Mouse (Mus musculus) heart, embryonic 12.5 days (tissue): ENCODE data around the gene Padi2. TPM values are rescaled to one million over a fixed set of nuclear protein-coding genes. Genes with fewer than 3 reads are reported as not detected.

Experiments
- ATAC-seq: fragments of 200-750 bp; cut with Nextera tagmentation; 2 replicates; pipeline ENCODE4 v1.8.0; 2017; ENCODE audit warnings: moderate TSS enrichment, moderate library complexity; ENCODE audit not compliant: insufficient number of reproducible peaks, low FRiP score
- H3K27ac ChIP-seq: fragments of 300-500 bp; sonication (generic); 2 replicates; pipeline ENCODE4 v1.5.1; 2016; ENCODE audit warnings: mild to moderate bottlenecking, moderate library complexity; ENCODE audit not compliant: poor library complexity, severe bottlenecking
- H3K27me3 ChIP-seq: fragments of 300-500 bp; sonication (generic); replicated peaks from 2 replicates; pipeline ENCODE4 v1.6.1; 2016; ENCODE audit warnings: mild to moderate bottlenecking, moderate library complexity
- H3K36me3 ChIP-seq: fragments of 300-500 bp; sonication (generic); 2 replicates; pipeline ENCODE4 v1.6.1; 2016; ENCODE audit warnings: mild to moderate bottlenecking, moderate library complexity
- H3K4me1 ChIP-seq: fragments of 300-500 bp; sonication (generic); replicated peaks from 2 replicates; pipeline ENCODE4 v1.6.1; 2016; ENCODE audit warnings: mild to moderate bottlenecking
- H3K4me2 ChIP-seq: fragments of 300-500 bp; sonication (generic); 2 replicates; pipeline ENCODE4 v1.6.1; 2016; ENCODE audit warnings: mild to moderate bottlenecking, moderate library complexity
- H3K4me3 ChIP-seq: fragments of 300-500 bp; sonication (generic); 2 replicates; pipeline ENCODE4 v1.5.1; 2016; ENCODE audit warnings: mild to moderate bottlenecking
- H3K9ac ChIP-seq: fragments of 300-500 bp; sonication (generic); 2 replicates; pipeline ENCODE4 v1.6.1; 2016; ENCODE audit warnings: mild to moderate bottlenecking, moderate library complexity
- H3K9me3 ChIP-seq: fragments of 300-500 bp; sonication (generic); replicated peaks from 2 replicates; pipeline ENCODE4 v1.6.1; 2016; ENCODE audit warnings: mild to moderate bottlenecking, moderate library complexity
- WGBS: fragments of 180-500 bp; shearing (Covaris S2); methylation state at CpG from one replicate; pipeline ENCODE4 v1.1.7; 2016; 5-methylcytosine and 5-hydroxymethylcytosine counted together
- polyA plus RNA-seq: library from polyadenylated mRNA; unstranded; fragments of >200 nt; fragmentation: Nextera tagmentation; extraction: Ambion mirVana; gene quantifications from 2 replicates; pipeline ENCODE4 v1.2.1, GENCODE M21; 2016

Gene Padi2
- polyA plus RNA-seq, 1 experiment from 2014 or later = 3.3 TPM

DNA sequence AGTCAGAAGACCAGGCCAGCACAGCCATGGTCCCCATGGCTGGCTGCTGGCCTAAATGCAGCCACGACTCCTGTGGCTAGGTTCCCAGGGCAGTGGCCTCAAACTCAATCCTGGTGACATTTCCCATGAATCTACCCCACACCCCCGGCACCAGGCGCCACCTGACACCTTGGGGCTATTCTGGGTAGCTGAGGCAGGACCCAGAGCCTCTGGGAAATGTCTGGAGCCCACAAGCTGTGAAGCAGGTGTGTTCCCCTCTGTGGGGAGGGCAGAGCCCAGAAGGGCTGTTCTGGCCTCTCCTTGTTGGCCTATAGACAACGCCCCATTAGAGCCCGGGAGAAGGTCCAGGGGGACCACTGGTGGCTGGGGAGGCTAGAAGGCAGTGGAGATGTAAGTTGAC is 16.4 kb downstream of the Padi2 start:
- 0 out of 2 replicates have a peak, but pooled peaks cover 8% of the 10 kb centered on the region for H3K27me3 ChIP-seq
- no peaks in the 10 kb centered on the region for H3K36me3 ChIP-seq
- ATAC-seq = no peak
- H3K9me3 ChIP-seq = no peaks in the 10 kb centered on the region
- 65% methylated on average over 5 of the region's 5 CpGs for whole genome bisulfite sequencing
- no peak overlapping the region for H3K4me3 ChIP-seq
- no peak overlapping the region for H3K4me2 ChIP-seq
- H3K4me1 ChIP-seq = peaks cover 44% of the 10 kb centered on the region
- no peak overlapping the region for H3K9ac ChIP-seq
- no peak overlapping the region for H3K27ac ChIP-seq

DNA sequence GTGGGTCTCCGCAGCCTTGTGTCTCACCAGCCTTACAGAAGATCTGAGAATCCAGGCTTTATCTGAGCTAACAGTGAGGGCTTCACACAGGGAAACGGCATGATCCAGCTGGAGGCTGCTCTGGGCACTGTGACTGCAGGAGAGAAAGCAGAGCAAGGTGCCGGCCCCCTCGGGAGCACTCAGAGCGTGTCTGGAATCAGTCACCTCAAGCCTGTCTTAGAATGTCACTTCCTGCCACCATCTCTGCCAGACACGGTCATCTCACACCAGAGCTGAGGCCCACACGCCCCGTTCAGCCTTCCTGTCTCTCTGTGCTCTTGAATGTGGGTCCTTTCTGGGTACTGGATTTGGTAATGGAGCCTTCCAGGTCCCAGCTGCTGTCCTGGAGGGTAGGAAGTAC is 19.5 kb downstream of the Padi2 start:
- H3K9ac ChIP-seq = no peak overlapping the region; the same call in 1 of the 2 replicates
- peak overlapping the region; percentile 87 for H3K27ac ChIP-seq
- WGBS = 13% methylated on average over 8 of the region's 8 CpGs
- 0 out of 2 replicates have a peak, but pooled peaks cover 2% of the 10 kb centered on the region for H3K27me3 ChIP-seq
- H3K36me3 ChIP-seq = no peaks in the 10 kb centered on the region
- no peaks in the 10 kb centered on the region for H3K9me3 ChIP-seq
- peaks cover 71% of the 10 kb centered on the region for H3K4me1 ChIP-seq
- H3K4me3 ChIP-seq = no peak overlapping the region
- H3K4me2 ChIP-seq = peak overlapping the region; percentile 38
- ATAC-seq = peak; percentile 57

DNA sequence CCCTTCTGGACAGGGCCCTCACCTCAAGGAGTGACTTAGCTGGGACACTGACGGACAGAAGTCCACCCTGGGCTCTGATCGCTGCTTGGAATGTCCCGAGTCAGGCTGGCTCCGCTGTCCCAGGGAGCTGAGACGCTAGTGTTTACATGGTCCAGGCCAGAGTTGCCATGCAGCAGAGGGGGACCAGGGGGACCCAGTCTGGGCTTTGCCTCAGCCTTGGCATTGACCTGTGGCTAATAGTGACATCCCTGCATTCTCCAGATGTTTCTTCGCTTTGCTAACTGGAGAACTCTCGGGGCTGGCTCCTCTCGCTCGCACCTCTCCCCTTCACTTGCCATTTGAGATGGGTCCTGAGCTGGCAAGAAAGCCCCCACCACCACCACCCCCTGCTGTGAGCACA is 22.2 kb downstream of the Padi2 start:
- ATAC-seq = no peak
- no peaks in the 10 kb centered on the region for H3K36me3 ChIP-seq
- H3K27ac ChIP-seq = no peak overlapping the region
- H3K4me1 ChIP-seq = peaks cover 71% of the 10 kb centered on the region
- no peak overlapping the region for H3K4me2 ChIP-seq
- H3K9ac ChIP-seq = no peak overlapping the region
- H3K4me3 ChIP-seq = no peak overlapping the region
- 60% methylated on average over 9 of the region's 9 CpGs for WGBS
- H3K27me3 ChIP-seq = no peaks in the 10 kb centered on the region
- no peaks in the 10 kb centered on the region for H3K9me3 ChIP-seq

DNA sequence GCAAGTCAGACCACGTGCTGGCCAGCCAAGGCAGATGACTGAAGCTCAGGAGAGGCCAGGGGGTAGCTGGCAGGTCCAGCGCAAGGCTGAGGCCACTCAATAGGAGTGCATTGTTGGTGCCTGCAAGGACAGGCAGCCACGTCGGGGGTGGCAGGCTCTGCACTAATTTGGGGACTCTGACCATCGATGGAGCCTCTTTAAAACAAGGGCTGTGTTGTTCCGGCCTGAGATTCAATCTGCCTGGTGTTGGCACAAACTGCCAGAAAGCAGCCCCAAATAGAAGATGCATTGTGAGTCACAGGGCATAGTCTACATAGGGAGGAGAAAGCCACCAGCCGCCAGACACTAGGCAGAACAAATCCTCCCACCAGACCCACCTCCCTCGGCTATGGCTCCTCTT is 23.6 kb downstream of the Padi2 start:
- no peak overlapping the region for H3K4me2 ChIP-seq
- WGBS = 52% methylated on average over 8 of the region's 8 CpGs
- H3K27me3 ChIP-seq = no peaks in the 10 kb centered on the region
- 0 out of 2 replicates have a peak overlapping the region, but pooled peaks have one; percentile 3 for H3K27ac ChIP-seq
- H3K4me1 ChIP-seq = peaks cover 62% of the 10 kb centered on the region
- H3K36me3 ChIP-seq = no peaks in the 10 kb centered on the region
- no peak overlapping the region for H3K4me3 ChIP-seq
- H3K9me3 ChIP-seq = no peaks in the 10 kb centered on the region
- ATAC-seq = no peak
- no peak overlapping the region for H3K9ac ChIP-seq

DNA sequence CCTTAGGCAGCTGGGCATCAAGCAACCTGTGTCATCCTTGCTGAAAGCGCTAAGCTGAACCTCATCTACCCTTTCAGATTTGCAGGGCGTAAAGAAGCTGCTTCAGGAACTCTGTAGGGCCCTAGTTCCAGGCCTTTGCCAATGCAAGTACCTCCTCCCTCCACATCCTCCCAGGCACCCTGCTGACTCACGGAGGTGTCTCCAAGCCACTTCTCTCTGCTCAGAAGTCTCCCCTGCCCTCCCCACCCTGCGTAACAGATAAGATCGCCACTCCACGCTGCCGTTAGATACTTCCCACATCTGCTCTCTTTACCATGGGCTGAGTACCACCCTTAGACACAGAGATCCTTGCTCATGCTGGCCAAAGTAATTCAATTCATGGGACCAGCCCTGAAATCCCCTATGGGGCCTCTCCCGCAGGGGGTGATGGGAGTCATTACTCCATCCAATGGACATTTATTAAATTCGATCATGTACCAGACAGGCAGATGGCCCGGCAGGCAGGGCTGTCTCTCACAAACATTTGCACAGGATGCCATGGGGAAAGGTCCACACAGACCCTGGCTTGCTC is 24.8 kb downstream of the Padi2 start:
- Histone ChIP-seq H3K9me3 (no peaks in the 10 kb centered on the region), H3K36me3 (no peaks in the 10 kb centered on the region), H3K4me2 (no peak overlapping the region), H3K27ac (no peak overlapping the region), H3K27me3 (no peaks in the 10 kb centered on the region), H3K4me3 (no peak overlapping the region), H3K9ac (no peak overlapping the region), H3K4me1 (peaks cover 49% of the 10 kb centered on the region)
- ATAC-seq = no peak
- WGBS = 45% methylated on average over 10 of the region's 10 CpGs

DNA sequence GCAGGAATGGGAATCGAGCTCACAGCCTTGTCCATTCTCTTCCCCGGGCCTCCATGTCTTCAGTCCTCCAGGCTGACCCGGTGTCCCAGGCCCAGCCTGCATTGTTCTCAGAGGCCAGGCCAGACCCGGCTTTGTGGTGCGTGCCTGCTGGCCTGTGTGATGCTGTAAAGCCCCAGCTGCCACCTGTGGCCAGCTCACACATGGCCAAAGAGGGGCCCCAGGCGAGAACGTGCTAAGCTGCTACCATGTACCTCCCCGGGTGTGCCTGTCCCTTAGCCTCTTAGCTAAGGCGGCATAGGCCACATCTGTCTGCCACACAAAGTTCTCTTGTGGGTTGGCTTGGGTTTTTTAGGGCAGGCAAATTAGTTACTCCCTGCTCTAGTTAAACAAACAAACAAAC is 29.5 kb downstream of the Padi2 start:
- no peak overlapping the region for H3K27ac ChIP-seq
- no peak for ATAC-seq

DNA sequence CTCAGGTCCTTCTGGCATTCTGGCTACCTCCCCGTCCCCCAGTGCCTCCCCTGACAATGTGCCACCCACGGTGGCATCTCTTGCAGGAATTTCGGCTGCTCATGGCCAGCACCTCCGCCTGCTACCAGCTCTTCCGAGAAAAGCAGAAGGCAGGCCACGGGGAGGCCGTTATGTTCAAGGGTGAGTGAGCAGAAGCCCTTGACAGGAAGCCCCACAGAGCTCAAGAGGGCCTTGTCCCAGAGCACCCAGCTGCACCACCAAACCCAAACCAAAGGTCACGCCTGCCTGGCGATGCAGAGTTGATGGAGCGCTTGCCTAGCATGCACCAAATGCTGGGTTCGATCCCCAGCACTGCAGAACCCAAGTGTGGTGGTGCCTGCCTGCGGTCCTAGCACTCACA is 38.2 kb downstream of the Padi2 start:
- no peak for ATAC-seq

More for the DNA sequence above, 29.5 kb downstream of the Padi2 start:
- peaks cover 11% of the 10 kb centered on the region for H3K9me3 ChIP-seq
- no peak overlapping the region for H3K4me3 ChIP-seq
- 78% methylated on average over 9 of the region's 9 CpGs for WGBS
- no peaks in the 10 kb centered on the region for H3K27me3 ChIP-seq
- H3K36me3 ChIP-seq = peaks cover 5% of the 10 kb centered on the region
- H3K4me2 ChIP-seq = no peak overlapping the region
- H3K4me1 ChIP-seq = peaks cover 7% of the 10 kb centered on the region
- H3K9ac ChIP-seq = no peak overlapping the region

DNA sequence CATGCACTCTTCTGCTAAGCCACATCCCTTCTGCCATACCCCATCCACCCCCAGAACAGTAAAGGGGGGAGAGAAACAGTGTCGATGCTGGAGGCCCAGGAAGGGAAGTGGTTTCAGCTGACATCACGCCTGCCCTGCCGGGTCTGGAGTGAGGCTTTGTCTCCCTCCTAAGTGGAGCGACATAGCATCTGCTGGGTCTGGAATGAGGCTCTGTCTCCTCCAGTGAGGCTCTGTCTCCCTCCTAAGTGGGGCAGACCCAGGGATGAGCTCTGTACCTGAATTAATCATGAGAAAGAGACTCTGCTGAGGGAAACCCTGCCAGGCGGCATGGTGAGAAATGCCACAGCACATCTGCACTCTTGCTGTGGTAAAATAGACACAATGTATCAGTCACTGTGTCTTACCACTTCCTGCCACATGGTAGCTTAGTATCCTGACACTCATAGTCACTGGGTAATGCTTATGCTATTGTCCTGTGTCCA is 38.9 kb downstream of the Padi2 start:
- peaks cover 6% of the 10 kb centered on the region; the same call in 1 of the 2 replicates for H3K4me1 ChIP-seq
- H3K27me3 ChIP-seq = no peaks in the 10 kb centered on the region
- no peak overlapping the region for H3K4me2 ChIP-seq
- 64% methylated on average over 5 of the region's 5 CpGs for WGBS
- ATAC-seq = no peak
- no peak overlapping the region for H3K9ac ChIP-seq
- no peaks in the 10 kb centered on the region for H3K36me3 ChIP-seq
- H3K4me3 ChIP-seq = no peak overlapping the region
- H3K9me3 ChIP-seq = peaks cover 9% of the 10 kb centered on the region
- no peak overlapping the region for H3K27ac ChIP-seq

More for the DNA sequence above, 38.2 kb downstream of the Padi2 start:
- WGBS = 86% methylated on average over 12 of the region's 12 CpGs
- H3K9ac ChIP-seq = no peak overlapping the region
- H3K27ac ChIP-seq = no peak overlapping the region
- no peak overlapping the region for H3K4me2 ChIP-seq
- no peaks in the 10 kb centered on the region for H3K27me3 ChIP-seq
- no peaks in the 10 kb centered on the region for H3K36me3 ChIP-seq
- peaks cover 6% of the 10 kb centered on the region; the same call in 1 of the 2 replicates for H3K4me1 ChIP-seq
- no peak overlapping the region for H3K4me3 ChIP-seq
- H3K9me3 ChIP-seq = peaks cover 9% of the 10 kb centered on the region

DNA sequence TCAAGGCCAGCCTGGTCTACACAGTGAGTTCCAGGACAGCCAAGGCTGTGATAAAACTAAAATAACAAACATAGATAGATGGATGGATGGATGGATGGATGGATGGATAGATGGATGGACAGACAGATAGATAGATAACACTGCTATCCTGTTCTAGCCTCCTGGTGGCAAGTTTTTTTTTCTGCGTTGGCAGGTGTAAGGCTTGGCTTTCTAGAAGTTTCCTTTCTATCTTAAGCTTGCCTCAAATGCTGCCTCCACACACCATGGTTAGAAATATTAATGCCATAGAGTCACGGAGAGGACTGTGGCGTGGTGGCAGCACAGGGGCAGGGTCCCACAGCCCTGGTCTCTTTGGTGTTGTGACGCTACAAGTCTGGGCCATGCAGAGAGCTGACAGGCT is 39.4 kb downstream of the Padi2 start:
- no peak for ATAC-seq
- 88% methylated on average over 4 of the region's 4 CpGs for WGBS
- no peak overlapping the region for H3K27ac ChIP-seq

DNA sequence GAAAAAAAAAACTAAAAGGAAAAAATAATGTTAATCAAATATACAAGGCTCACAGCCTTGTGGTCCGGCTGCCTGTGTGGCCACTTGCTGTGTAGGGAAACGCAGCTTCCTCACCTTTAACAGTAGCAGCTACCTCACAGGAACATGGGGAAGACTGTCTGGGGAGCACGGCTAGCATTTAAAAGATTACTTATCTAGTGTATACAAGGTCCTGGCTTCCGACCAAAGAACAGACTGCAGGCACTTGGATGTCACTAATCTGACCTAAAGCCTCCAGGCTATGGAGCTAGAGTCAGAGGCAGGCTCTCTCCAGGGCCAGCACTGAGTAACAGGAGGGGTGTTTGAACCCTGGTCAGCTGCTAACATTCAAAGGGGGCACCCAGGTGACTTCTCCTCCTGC is 39.9 kb downstream of the Padi2 start:
- WGBS = 40% methylated on average over 4 of the region's 4 CpGs
- Histone ChIP-seq H3K4me2 (no peak overlapping the region), H3K4me1 (peaks cover 13% of the 10 kb centered on the region), H3K9me3 (peaks cover 9% of the 10 kb centered on the region), H3K27me3 (no peaks in the 10 kb centered on the region), H3K36me3 (no peaks in the 10 kb centered on the region), H3K4me3 (no peak overlapping the region), H3K27ac (no peak overlapping the region), H3K9ac (no peak overlapping the region)
- no peak for ATAC-seq

More for the DNA sequence above, 39.4 kb downstream of the Padi2 start:
- no peak overlapping the region for H3K9ac ChIP-seq
- no peak overlapping the region for H3K4me3 ChIP-seq
- H3K9me3 ChIP-seq = peaks cover 9% of the 10 kb centered on the region
- no peaks in the 10 kb centered on the region for H3K27me3 ChIP-seq
- H3K4me2 ChIP-seq = no peak overlapping the region
- H3K36me3 ChIP-seq = no peaks in the 10 kb centered on the region
- H3K4me1 ChIP-seq = peaks cover 10% of the 10 kb centered on the region

DNA sequence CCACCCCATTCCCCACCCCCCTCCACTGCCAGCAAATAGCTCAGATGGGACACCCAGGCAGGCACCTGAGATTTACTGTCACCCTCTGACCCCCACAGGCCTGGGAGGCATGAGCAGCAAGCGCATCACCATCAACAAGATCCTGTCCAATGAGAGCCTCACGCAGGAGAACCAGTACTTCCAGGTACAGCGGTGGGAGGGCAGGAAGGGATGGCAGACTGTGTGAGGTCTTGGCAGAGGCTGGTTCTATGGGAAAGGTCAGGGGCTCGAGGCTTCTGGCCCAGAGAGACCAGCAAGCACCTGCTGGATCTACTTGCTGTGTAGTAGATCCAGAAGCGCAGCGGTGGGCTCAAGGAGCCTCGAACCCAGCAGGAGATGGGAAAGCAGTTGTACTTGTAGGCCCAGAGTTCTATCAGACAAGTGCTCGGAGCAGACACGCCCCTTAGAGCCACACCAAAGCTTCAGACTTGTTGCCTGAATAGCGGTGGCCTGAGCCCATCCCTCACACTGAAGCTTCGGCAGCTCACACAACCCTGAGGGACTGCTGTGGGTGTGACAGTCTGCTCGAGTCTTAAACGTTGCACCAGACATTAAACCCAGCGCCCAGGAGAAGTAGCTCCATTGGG is 40.5 kb downstream of the Padi2 start:
- H3K9me3 ChIP-seq = peaks cover 9% of the 10 kb centered on the region
- no peak overlapping the region for H3K9ac ChIP-seq
- peaks cover 13% of the 10 kb centered on the region for H3K4me1 ChIP-seq
- H3K27ac ChIP-seq = no peak overlapping the region
- no peaks in the 10 kb centered on the region for H3K36me3 ChIP-seq
- no peak for ATAC-seq
- H3K27me3 ChIP-seq = no peaks in the 10 kb centered on the region
- no peak overlapping the region for H3K4me3 ChIP-seq
- 76% methylated on average over 14 of the region's 14 CpGs for WGBS
- no peak overlapping the region for H3K4me2 ChIP-seq
